Mouse (Mus musculus) layer of hippocampus, adult 9-11 months (tissue): ENCODE results near the gene Gm20388.

ENCODE experiments used
- DNase-seq: peaks from one replicate; pipeline ENCODE4 v3.0.0; 2022

The Gm20388 gene

DNA sequence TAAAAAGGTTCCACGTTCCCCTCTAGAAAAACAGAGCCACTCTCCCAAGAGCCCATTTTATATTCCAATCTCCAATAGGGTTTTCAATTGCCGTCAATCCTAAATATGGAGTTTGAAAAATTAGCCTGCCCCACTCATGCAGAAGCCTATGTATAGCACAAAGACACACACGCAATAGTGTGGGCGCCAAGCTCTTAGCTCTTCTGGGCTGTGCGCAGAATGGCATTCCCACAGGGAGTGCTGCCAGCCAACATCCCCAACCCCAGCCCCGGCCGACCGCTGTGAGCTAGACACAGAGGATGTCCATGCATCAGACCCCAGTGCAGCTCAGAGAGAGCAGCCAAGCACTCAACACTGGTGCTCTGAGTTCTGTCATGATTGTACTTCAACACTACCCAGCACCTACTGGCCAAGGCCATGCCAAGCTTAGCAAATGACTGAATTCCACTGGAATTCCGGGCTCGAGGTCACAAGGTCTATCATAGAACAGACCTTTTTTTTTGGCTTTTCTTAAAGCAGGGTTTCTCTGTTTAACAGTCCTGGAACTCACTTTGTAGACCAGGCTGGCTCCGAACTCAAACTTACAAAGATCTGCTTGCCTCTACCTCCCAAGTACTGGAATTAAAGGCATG, 1899.0 kb downstream of the Gm20388 start:
- no peak for DNase-seq

DNA sequence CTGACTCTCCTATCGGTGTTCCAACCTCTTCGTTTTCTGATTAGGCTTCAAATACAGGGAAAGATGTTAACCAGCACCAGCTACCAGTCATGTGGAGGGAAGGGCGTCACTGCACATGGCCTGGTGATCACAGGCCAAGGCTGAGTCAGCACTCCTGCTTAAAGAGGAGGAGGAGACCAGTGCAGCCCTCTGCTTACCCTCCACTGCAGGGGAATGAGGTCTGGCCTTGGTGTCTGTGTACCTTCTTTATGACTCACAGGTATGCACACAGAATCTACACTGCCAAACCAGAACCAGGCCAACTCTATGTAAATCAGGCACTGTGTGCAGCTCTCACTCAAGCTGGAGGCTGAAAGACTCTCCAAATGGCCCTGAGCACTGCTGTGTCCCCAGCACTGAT, 1900.9 kb downstream of the Gm20388 start:
- no peak for DNase-seq

DNA sequence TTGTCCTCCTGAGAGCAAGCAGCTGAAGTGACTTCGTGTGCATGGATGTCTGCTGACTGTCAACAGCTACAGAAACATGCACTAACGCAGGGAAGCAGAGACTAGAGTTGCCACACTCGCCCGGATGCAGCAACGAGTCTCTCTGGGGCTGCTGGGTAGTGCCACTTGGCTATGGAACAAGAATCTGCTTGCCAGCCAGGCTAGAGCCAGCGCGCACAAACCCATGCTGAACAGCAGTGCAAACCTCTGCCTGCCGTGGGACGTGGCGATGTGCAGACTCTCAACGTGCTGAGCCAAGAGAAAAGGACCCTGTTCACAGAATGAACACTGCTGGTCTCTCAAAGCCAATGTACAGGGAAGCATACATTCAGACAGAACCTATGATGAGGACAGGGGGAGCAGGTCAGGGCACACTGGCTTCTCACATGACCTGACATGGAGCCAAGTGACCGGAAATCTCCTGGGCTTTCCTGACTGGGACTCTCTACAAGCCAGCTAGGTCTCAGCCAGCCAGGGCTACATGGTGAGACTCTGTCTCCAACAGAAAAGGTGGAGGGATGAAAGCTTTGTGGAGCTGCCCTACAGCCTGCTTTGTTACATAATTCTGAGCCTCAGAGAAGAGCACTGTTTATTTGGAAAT, 1901.4 kb downstream of the Gm20388 start:
- no peak for DNase-seq

DNA sequence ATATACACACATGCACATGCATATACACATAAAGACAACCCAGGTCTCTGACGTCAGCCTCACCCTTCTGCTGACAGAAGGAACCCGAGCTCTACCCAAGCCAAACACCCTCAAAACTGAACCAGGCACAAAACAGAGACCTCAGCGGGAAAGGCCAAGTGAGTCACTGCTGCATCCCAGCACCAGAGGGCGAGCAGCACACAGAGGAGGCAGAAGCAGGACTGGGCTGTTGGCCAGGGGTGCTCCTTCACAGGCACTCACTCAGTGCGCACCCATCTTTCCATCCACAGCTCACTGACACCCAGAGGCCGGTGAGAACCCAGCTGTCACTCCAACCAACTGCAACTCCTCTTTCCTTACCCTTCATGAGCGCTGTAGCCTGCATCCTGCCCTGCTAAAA, 1907.6 kb downstream of the Gm20388 start:
- DNase-seq = no peak

DNA sequence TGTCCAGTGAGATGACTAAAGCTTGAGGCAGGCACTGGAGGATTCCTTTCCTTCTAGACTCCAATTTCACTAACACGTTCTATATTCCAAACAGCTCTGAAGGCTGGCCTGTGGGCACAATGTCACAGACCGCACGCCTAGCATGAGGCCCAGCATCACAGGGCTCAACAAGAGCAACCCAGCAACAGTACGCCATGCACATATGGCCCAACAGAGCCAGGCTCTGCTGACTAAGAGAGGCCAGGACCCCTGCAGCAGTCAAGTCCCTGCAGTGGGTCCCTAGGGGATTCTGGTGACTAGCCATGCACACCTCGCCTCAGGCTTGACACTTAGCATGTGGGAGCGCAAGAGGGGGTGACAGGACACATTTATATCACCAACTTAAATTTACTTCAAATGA, 1910.2 kb downstream of the Gm20388 start:
- DNase-seq = no peak

DNA sequence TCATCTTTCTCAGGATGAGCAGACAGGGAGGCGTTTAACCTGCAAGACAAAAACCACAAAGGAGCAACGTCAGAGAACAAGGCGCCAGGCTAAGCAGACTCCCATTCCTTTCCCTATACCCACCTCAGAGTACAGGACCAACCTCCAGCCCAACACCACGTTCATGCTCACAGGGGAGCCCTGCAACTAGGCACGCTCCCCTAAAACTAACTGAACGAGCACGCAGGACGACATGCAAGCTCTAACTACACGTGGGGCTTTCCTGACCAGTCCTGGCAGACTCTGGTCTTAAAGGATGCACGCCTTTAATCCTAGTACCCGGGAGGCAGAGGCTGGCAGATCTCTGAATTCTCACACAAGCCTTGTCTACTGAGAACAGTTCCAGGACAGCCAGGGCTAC, 1910.7 kb downstream of the Gm20388 start:
- no peak for DNase-seq

DNA sequence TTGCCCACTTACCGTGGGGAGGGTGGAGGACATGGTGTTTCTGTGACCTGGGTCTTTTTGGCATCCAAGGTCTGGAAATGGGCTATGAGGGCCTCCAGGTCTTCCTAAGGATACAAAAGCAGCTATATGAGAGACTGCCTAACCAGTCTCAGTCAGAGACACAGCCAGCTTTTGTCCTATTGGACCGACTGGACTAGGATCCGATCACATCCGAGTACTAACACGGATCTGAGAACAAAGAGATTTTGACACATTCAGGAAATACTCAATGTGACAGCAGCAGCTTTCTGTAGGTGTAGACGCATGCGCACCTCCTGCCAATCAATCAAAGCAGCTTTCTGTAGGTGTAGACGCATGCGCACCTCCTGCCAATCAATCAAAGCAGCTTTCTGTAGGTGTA, 1911.1 kb downstream of the Gm20388 start:
- DNase-seq = no peak

DNA sequence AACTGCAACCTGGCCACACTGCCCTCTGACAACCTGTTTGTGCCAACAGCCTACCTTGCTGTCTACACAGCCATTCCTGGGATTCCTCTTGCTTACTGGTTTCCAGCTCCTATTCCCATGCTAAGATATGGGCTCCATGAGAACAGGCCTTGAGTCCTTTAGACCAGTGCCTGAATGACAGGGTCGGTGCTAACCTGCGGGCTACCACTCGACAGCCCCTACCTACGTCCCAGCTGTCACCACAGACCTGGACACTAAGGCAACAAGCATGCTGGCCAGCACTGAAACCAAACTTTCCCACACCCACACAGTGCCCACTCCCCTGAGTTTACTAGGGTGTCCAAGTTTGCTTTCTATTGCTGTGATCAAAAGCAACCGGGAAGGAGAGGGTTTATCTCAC, 1917.1 kb downstream of the Gm20388 start:
- DNase-seq = peak; percentile 1

DNA sequence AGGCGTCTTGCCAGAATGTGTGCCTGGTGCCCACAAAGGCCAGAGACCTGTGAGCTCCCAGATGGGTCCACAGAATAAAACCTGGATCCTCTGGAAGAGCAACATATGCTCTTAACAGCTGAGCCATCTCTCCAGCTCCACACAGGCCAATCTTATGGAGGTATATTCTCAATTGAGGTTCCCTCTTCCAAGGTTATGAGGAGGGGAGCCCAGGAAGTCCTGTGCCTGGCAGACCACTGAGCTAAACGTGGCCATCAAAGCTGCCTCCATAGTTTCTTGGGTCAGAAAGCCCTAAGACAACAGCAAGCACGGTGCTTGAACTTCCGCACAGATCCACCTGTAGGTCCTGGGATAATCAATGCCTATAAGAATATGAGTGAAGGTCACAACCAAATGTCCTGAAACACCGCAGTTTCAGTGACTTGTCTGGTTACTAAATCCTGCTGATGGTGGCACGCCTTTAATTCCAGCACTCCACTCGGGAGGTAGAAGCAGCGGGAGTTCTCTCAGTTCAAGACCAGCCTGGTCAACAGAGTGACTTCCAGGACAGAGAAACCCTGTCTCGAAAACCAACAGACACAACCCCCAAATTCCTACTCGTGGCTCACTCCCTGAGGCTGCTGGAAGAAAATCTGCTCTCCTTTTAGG, 1917.9 kb downstream of the Gm20388 start:
- DNase-seq = peak; percentile 0

DNA sequence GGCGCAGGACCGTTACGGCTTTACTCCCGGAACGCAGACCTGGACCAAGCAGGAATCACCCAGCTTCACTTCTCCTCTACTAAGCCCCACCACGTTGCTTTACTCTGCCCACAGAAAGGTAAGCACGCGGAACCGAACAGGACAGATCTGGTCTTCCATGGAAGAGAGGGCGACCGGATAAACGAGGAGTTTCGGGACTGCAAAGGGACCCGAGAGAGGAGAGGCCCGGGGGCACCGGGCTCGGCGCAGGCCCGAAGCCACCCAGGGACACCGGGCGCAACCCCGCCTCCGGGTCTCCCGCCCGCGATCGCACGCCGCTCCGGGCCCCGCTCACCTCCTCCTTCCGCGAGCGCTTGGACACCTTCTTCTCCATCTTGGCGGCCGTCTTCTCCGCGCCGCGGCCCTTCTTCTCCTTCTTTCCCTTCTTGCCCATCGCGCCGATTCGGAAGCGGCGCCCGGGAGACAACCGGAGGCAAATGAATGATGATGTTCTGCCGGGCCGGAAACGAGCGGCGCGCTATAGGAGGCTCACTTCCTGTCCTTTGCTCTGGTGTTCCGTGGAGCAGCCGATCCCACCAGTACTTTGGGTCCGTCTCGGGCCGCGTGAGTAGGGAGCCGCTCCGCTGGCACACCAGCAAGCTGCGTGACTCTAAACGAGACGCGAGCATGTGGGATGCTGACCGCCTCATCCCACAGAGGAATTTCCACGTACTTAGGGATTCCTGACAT, 1918.6 kb downstream of the Gm20388 start, which contains the start of gene Klhdc4:
Klhdc4 (minus strand) TSS at position 522 of the 729 bp plus-strand sequence.
- peak; percentile 85 for DNase-seq

DNA sequence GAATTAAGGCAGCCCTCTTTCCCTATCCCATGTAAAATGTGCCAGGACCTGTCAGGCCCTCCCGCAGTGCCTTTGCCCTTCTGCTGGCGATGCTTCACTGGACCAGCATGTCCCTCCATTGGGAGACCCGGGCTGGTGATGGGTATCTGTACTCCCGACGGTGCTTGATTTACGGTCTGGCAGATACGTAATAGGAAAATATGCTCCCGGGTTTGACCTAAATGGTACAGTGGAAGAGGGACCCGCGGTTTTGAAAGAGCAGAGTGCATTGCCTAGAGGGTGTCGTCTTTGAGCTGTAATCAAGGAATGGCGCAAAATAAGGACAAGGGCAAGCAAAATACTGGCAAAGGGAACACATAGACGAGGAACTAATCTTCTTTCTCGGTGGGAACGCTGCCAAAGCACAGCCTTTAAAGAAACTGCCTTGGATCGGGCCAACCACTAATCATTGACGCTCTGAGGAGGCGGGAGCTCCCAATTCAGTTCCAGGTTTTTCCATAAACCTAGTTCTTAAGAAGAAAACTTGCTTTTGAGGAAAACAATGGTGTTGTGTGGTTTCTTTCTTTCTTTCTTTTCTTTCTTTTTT, 1919.2 kb downstream of the Gm20388 start:
- peak; percentile 24 for DNase-seq

DNA sequence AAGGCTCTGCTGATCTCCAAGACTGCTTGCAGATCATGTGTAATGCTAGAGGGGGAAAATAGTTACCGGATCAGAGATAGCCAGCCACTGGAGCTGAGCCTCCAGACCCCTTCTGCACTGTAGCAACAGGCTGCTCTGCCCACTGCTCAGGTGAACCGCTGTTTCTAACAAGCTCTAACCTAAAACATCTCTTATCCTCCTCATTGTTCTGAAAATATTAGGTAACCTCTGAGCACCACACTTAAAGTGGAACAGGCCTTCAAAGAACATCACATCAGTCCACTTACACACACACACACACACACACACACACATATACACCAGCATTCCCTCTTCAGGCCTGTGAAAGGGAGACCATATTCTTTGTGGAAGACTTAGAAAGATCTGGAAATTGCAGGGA, 1921.4 kb downstream of the Gm20388 start:
- DNase-seq = no peak

DNA sequence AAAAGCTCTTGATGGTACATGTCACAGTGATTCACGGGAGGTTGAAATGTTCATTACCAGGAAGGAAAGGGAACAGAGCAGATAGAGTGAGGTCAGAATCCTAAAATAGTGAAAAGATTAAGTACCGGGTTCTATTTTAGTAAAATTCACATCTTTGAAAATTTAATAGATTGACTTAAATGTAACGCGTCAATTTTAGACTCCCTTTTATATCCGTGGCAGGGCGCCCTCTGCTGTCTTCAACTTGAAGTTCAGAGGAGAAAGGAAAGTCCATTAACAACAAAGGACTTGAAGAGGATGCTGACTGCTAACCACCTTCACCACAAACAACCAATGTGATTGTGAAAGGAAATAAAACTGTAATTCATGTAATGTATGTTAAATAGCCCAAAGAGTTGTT, 1921.9 kb downstream of the Gm20388 start:
- DNase-seq = peak; percentile 52

DNA sequence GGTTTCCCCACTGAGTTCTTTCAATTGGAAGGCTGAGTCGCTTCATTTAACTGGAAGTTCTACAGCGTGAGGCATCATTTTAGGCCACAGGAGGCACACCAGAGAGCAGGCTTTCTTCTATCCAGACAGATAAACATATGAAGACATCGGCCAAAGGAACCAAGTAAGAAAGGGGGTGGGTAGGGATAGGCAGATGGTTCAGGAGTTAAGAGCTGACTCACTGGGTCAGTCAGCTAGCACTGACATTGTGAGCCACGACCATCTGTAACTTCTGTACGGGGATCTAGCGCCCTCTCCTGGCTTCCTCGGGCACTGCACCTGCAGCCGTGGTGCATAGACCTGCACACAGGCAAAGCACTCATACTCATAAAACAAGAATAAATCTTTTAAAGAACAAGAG, 1930.6 kb downstream of the Gm20388 start:
- no peak for DNase-seq

DNA sequence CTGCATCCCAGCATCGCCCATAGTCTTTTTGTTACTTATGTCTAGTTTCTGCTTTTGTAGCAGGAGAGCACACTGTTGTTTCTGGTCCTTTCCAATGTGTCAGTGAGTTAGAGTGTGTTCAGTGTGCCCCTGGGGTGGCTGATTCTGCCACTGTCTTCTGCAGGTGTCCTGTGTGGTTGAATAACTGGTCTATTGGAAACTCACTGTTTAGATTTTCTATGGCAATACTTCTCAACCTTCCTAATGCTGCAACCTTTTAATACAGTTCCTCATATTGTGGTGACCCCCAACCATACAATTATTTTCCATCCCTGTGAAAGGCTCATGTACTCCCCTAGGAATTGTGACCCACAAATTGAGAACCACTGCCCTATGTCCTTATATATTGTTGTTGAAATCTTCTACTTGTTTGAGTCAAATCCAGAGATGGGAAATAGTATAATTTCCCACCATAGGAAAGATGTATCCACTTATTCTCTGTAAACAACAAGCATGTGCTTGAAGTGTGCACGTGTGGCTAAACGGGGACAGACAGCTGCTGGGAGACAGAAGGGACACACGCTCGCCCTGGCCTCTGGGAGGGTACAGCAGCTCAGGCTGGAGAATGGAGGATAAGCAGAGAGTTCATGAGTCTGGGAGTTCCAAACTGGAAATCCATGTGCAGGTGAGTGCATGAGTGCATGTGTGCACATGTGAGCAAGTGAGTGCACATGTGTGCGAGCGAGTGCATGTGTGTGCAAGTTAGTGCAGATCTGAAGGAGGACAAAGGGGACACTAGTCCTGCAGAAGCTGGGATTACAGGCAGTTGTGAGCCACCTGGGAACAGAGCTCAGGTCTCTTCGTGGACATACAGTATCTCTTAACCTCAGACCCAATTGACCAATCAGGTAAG, 1931.7 kb downstream of the Gm20388 start:
- no peak for DNase-seq

DNA sequence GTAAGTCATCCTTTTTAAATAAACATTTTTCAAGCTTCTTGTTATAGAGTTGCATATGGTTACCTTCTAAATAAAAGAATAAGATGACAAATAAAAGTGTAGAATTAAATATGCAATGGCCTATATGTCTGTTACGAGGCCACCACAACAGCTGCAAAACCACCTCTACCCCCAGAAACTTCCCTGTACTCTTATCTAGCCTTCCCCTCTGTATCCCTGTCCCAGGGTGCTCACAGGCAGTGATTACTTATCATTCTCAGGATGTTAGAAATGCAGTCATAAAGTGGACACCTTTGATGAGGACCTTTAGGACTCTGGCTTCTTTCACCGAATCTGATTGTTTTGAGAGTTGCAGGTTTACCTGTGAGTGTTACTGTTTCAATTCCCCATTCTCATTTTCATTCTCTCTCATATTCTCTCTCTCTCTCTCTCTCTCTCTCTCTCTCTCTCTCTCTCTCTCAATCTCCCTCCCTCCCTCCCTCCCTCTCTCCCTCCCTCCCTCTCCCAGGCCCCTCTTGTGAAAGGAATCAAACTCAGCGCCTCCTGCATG, 1932.6 kb downstream of the Gm20388 start:
- DNase-seq = no peak

DNA sequence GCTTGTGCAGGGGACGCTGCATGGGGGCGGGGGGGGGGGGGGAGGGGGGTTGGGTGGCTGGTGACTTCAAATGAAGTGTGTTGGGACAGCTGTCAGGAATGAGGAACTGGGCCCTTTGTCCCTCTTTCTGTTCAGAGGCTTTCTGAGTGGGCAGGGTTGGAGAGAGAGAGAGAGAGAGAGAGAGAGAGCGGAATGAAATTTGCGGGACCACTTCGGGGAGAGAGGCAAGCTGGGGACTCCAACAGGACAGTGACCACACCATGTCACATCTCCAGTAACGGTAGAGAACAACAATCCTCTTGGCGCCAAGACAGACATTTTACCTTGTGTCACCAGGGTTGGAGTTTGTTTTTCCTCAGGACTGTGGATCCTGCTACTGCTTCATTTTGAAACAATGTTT, 1934.1 kb downstream of the Gm20388 start:
- no peak for DNase-seq

DNA sequence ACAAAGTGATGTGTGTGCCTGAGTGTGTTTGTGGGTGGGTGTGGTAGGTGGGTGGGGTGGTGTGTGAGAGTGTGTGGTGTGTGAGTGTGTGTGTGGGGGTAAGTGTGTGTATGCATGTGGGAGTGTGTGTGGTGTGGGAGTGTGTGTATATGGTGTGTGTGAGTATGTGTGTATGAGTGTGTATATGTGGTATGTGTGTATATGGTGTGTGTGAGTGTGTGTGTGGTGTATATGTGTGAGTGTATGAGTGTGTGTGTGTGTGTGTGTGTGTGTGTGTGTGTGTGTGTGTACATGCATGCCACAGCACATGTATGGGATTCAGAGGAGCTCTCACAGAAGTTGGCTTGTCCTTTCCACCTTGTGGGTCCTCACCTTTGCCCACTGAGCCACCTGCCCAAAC, 1936.2 kb downstream of the Gm20388 start:
- no peak for DNase-seq

DNA sequence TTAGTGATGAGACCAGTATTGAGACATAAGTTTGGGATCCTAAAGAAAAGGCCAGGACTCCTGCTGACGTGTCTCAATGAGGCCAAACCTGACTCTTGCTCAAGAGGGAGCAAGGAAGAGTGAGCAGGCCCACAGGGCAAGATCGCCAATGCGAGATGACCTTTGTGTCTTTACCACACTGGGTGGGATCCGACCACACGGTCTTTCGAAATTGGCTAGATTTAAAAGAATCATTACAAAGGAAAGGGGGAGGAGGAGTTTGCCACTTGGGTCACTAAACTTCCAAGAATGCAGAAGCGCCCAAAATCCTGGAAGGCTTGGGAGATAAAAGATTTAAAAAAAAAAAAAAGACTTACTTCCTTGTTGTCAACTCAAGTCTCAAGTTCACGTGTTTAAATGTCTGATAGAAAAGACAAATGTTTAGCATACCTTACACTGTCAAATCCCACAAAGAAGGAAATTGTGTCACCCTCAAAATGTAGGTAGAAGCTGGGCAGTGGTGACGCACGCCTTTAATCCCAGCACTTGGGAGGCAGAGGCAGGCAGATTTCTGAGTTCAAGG, 1936.7 kb downstream of the Gm20388 start:
- no peak for DNase-seq

DNA sequence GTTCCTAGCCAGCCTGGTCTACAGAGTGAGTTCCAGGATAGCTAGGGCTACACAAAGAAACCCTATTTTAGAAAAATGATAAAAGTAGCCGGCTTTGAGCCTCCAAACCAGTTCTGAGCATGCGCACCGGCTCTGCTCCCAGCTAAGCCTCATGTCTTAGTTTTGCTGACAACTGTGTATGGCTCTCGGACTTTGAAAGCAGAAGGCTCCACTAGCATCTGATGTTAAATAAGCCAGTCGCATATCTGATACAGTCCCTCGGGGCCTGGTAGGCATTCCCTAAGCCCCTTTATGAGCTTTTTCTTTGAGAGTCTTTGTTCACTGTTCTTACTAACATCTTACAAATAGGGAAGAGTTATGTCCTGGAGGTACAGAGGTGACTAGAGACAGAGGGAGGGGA, 1937.3 kb downstream of the Gm20388 start:
- no peak for DNase-seq

DNA sequence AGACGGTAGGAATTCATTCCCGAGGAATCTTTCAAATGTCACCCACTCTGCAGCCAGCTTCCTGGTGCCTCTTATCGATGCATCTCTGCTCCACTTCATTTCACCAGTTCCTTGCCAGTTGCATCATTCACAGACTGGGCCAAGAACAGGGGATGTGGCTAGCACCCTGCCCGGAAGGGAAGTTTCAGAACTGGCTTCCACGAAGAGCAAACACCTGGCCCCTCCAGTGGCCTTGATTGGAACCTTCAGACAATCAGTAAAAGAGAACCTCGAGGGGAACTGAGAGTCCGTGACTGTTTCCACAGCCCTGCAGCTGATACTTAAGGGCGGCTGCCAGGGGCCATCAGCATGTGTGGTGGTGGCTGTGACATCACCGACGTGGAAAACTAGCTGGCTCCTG, 1937.9 kb downstream of the Gm20388 start:
- DNase-seq = no peak

DNA sequence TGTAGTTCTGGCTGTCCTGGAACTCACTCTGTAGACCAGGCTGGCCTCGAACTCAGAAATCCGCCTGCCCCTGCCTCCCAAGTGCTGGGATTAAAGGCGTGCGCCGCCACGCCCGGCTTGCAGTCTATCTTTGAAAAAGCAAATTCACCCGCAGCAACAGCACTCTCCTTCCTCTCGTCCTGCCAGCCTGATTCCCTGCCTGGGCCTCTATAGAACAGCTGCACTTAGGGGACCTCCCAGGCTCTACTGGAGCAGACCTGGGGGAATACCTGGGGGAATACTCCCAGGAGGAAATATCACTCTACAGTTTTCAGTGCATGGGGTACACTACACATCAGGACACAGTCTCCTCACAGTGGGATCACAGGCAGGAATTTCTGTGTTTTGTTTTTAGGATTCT, 1938.7 kb downstream of the Gm20388 start:
- no peak for DNase-seq
